Mouse (Mus musculus): ENCODE measurements at regions not wholly inside any gene's neighbourhood (a gene's known extent, or its start where the extent isn't known, plus 50 kb on each side); places are given as distances from the start of the nearest gene placed in this dataset.

GRCm38 (mm10) chr10:125612773-125613172 is 223.5 kb upstream of the Slc16a7 start:
- TF ChIP-seq CTCF (IDR thresholded peaks at IDR 0.05; ENCODE audit: control insufficient read depth, insufficient read depth, insufficient read length) (no peak), USF1 (IDR thresholded peaks at IDR 0.05; ENCODE audit: low read depth) (no peak), MYOD1 (IDR thresholded peaks at IDR 0.05; ENCODE audit: control insufficient read depth, insufficient read length, low read depth) (no peak), MAX (IDR thresholded peaks at IDR 0.05) (no peak)

All from C2C12 (cell line).